Mouse (Mus musculus) lung, postnatal 10 days (tissue): Measurements from ENCODE around the gene Pabpc4.
"Not testable (repeated sequence)": the region's sequence is repeated elsewhere in the genome, so short reads cannot be mapped to it uniquely, and the experiment has no call there.

Source experiments
- DNase-seq: peaks from one replicate; pipeline ENCODE4 v3.0.0; 2021

Gene Pabpc4

GRCm38 (mm10) chr4:123248971-123249567 is 13.1 kb upstream of the Pabpc4 start:
- peak; percentile 85 for DNase-seq

- no peak for DNase-seq
Observed at GRCm38 (mm10) chr4:123252214-123252613, 9.9 kb upstream of the Pabpc4 start.

DNA sequence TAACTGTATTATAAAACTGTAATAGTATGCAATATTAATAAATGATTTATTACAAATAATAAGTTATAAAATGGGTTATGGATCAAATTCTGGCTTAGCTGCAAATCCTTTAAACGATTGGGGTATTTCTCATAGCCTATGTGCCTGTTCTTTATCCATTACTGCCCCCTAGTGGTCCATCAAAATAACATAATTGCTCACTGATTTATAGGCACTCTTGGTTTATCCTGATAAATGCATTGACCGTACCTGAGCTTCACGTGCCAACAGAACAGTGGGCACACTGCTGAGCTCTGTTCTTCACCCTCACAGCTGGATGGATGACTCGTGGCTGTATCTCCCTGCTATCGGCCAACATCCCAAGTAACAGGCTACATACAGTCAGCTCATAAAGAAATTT is 7.5 kb upstream of the Pabpc4 start:
- peak; percentile 55 for DNase-seq

GRCm38 (mm10) chr4:123260071-123260746 is 1.9 kb upstream of the Pabpc4 start:
- no peak for DNase-seq

GRCm38 (mm10) chr4:123271063-123271462 is 8.9 kb downstream of the Pabpc4 start:
- no peak for DNase-seq

DNA sequence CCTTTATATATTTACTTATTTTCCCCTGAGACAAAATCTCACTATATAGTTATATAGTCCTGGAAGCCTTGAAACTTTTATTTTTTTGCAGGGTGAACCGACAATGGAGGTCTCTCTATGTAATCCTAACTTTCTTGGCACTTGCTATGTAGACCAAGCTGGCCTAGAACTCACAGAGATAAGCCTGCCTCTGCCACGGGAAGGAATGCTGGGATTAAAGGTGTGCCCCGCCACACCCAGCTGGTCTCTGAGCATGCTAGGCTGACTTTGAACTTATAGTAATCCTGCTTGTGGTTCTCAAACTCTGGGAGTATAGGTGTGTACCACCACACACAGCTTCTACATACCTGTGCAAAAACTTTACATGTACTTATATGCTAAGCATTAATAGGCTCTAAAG is 18.0 kb downstream of the Pabpc4 start:
- no peak for DNase-seq

- DNase-seq, result peak; percentile 92
Observed at GRCm38 (mm10) chr4:123282500-123282899, 20.3 kb downstream of the Pabpc4 start.

GRCm38 (mm10) chr4:123282915-123283674 is 20.9 kb downstream of the Pabpc4 start:
- DNase-seq, result peak; percentile 36

DNA sequence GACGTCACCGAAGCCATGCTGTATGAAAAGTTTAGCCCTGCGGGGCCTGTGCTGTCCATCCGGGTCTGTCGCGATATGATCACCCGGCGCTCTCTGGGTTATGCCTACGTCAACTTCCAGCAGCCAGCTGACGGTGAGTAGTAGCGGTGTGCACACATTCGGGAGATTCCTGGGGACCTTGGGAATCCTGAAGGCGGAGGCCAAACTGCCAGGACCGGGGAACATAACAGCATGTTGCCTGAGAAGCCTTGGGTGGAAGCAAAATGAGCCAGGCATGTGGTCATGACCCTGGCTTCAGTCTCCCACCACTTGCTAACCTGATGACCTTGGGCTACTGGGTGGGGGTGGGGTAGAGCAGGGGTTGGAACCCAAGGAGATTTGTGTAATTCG is 21.5 kb downstream of the Pabpc4 start:
- peak; percentile 30 for DNase-seq

DNA sequence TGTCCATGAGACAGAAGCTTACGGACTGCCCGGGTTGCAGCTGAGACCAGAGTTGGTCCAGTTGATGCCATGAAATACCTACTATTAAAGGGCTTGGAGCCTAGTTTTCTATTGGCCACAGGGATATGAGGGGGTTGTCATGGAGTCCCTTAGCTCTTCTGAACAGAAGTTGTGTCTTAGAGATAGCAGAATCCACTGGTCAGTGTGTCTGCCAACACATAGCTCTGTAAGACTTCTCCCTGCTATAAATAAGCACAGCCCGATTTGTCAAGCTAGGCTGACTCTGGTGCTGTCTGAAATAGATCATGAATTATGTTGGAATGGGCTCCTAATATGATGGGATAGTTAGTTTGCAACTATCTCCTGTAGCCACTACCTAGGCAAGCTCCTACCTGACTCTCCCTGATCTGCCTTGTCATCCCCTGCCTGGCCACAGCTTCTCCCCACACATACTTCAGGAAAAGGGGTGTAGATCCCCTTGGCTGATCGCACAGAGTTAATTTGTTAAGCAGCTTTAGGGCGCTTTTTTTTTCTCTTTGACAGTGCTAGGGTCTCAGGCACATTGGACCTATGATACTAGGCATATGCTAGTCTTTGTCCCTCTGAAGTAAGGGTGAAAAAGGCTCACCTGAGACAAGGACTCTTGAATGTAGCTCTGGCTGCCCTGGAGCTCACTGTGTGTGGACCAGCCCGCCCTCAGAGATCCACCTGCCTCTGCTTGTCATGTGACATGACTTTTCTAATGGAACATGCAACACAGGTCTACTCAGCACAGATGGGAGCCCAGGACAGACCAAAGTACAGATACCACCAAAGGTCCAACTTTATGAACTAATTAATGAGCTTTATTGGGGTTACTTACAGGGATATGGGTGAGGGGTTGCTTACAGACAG is 22.8 kb downstream of the Pabpc4 start:
- no peak for DNase-seq

- DNase-seq, result no peak
Observed at GRCm38 (mm10) chr4:123286790-123287189, 24.6 kb downstream of the Pabpc4 start.

GRCm38 (mm10) chr4:123289038-123289437 is 26.9 kb downstream of the Pabpc4 start:
- no peak for DNase-seq

DNA sequence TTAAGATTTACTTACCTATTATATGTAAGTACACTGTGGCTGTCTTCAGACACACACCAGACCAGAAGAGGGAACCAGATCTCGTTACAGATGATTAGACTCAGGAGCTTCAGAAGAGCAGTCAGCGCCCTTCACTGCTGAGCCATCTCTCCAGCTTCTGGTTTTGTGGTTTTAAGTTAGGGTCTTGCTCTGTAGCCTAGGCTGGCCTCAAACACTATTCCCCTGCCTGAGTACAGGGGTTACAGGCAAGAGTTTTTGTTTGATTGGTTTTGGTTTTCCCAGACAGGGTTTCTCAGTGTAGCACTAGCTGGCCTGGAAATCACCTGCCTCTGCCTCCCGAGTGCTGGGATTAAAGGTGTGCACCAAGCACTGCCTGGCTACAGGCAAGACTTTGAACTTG is 30.2 kb downstream of the Pabpc4 start:
- no peak for DNase-seq

DNA sequence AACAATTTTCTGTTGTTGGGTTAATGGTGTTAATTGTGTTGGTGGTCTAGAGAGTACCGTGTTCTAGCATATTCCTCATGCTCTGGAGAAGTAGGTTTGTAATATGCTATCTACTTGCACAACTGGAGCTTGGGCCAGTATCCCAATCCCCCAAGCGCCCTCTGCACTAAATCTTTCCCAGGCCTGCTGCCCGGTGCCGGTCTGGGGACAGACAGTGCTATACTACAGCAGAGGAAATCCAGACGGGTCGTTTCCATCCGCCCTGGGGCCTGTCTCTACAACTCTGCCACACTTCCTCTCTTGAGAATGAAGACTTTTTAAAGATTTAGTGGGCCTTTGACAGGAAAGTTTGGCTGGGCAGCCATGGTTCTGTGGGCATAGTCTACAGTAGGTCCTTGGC is 30.8 kb downstream of the Pabpc4 start:
- no peak for DNase-seq

GRCm38 (mm10) chr4:123293661-123294443 is 31.7 kb downstream of the Pabpc4 start:
- no peak for DNase-seq

DNA sequence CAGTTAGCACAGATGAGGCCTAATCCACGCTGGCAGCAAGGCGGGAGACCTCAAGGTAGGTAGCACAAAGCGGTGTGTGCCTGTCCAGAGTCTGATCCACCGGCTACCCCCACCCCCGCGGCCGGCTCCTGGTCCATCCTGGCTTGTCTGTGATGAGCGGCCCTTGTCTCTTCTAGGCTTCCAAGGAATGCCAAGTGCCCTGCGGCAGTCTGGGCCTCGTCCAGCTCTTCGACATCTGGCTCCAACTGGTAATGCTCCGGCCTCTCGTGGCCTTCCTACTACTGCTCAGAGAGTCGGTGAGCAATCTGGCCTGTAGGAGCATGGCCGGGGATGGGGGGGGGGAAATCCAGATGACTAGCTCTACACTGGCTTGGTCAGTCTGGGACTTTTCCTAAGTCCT is 32.9 kb downstream of the Pabpc4 start:
- not testable (repeated sequence) for DNase-seq

DNA sequence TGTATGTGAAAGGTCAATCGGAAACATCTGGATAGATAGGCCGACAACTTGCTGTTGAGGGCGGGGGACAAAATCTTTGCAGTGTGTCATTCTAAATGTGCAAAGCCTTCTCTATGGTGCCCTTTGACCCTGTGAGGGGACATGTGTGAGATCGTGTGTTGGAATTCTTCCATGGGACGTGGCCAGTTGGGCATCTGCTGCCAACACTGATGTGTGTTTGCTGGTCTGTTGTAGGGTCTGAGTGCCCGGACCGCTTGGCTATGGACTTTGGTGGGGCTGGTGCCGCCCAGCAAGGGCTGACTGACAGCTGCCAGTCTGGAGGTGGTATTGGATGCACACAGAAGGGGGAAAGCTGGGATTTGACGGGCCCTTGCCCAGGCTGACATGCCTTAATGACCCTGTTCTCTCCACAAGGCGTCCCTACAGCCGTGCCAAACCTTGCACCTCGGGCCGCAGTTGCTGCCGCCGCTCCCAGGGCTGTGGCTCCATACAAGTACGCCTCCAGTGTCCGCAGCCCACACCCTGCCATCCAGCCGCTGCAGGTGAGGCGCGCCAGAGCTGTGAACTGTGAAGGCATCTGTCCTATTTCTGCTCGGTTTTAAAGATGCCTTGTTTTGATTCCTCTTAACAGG is 33.5 kb downstream of the Pabpc4 start:
- DNase-seq, result peak; percentile 21

DNA sequence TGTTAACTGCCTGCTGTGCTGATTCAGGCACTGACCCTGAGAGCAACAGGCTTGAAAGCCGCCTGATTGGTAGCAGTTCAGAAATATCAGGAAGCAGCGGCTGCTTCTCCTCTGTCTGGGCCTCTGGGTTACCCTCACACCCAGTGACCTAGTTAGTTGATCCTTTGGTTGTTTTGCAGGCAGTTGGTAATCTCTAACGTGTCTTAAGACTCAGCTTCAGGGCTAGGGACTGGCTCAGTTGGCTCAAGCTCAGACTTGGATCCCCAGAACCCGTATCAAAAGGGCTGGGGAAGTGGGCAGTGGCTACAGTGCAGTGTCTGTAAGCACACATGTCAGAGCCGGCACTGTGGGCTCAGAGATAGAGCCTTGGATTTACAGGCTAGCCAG is 34.0 kb downstream of the Pabpc4 start:
- DNase-seq, result no peak

DNA sequence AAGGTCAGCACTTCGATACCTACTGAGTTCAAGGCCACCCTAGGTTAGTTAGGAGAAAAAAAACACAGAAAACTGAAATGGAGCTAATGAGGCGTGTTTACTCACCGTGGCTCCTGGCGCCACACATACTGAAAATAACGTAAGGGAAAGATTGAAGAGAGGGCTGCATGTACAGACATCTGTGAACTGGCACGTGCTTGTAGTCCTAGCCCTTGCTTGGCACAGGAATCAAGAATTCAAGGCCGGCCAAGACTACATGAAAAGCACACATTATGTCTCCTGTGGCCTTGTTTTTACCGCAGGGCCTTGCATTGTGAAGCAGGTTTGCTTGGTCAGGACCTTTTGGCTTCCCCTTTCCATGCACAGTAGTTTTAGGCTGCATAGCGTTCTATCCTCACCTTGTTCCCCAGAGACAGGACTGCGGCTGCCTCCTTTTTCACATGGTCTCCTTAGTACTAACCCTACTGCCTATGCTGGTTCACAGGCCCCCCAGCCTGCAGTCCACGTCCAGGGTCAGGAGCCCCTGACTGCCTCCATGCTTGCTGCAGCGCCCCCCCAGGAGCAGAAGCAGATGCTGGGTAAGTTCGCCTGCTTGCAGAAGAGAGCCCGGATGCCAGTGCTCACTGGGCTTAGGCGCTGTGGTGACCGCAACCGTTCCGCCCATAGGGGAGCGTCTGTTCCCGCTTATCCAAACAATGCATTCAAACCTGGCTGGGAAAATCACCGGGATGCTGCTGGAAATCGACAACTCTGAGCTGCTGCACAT is 35.2 kb downstream of the Pabpc4 start:
- DNase-seq, result no peak

DNA sequence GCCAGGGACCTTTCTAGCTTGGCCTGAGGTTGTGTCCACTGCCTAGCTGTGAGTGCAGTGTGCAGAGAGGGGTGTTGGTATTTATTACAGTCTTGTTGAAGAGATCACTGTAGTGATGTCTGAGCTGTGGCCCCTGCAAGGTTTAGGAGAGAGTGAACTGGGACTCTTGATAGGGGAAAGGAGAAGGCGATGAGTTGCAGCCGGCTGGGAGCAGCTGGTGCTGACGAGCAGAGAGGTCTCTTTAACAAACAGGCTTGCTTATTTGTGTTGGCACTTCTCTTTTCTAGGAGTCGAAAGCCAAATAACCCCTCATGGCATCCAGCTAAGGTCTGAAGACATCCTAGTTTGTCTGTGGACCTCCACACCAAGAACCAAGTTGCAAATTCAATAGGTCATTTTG is 36.1 kb downstream of the Pabpc4 start:
- peak; percentile 67 for DNase-seq
